Mouse (Mus musculus): ENCODE measurements at regions not wholly inside any gene's neighbourhood (a gene's known extent, or its start where the extent isn't known, plus 50 kb on each side); places are given as distances from the start of the nearest gene placed in this dataset.

DNA sequence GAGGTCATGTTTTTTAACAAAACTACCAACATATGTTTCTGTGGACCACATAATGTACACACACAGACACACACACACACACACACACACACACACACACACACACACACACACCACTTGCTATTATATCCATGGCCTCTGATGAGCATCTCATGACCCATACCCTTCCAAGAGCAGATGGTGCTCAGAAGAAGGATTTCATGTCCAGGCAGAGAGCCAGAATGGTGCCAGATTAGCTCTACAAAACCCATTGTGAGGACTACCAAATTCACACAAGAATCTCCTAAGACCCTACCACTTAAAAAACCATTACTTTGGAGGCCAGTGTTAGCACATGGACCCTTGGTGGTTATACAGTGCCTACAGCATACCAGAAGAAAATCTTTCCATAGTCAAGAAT lies 810.5 kb downstream of the Efnb2 start:
- no peak for TF ChIP-seq CHD2 (IDR thresholded peaks at IDR 0.05; ENCODE audit: low read depth, low read length)
- TF ChIP-seq MAFK (IDR thresholded peaks at IDR 0.05; ENCODE audit: insufficient read depth, low read depth, low read length) = no peak
- no peak for TF ChIP-seq ZNF384 (IDR thresholded peaks at IDR 0.05; ENCODE audit: low read depth, low read length)

All from ES-E14 (cell line).